Comparison of ENCODE assay signal across 8 mouse cellular contexts in genomic region chr5:124529191-124529651, GRCm38 (mm10). TPM values are rescaled to one million over a fixed set of nuclear protein-coding genes. Genes with fewer than 3 reads are reported as not detected.
DNase-seq lines count a peak whose midpoint lies in the region; ATAC-seq lines count a peak whose summit lies in the region.

No protein-coding gene starts in this region.

- ATAC-seq in forebrain, embryonic 16.5 days = no peak
- no peak for ATAC-seq in inflammation-experienced regulatory T-cells, adult 6 months

- 38% methylated on average over 8 of the region's 8 CpGs for WGBS in forebrain, embryonic 16.5 days

- H3K4me1 ChIP-seq in forebrain, embryonic 16.5 days (replicated peaks; ENCODE audit: control insufficient read depth, insufficient read depth, low read length) = peaks cover 31% of the 10 kb centered on the region

- peak overlapping the region; percentile 79 for H3K4me2 ChIP-seq in forebrain, embryonic 16.5 days (ENCODE audit: low read length)

- DNase-seq in adrenal gland, postnatal 10 days = peak; percentile 30
- no peak for DNase-seq in adrenal gland, postnatal 4 days (ENCODE audit: low spot score in 2 of 2)
- peak; percentile 48 for DNase-seq in kidney, adult 9 months
- peak; percentile 62 for DNase-seq in lung, postnatal 36 days
- no peak for DNase-seq in cerebellum, postnatal 36 days
- no peak for DNase-seq in layer of hippocampus, adult 9-11 months

- peak overlapping the region; percentile 16; the same call in 1 of the 2 replicates for H3K9ac ChIP-seq in forebrain, embryonic 16.5 days (replicated peaks; ENCODE audit: low read depth, low read length)

- no peak overlapping the region for H3K27ac ChIP-seq in forebrain, embryonic 16.5 days (ENCODE audit: low read length)

- H3K27me3 ChIP-seq in forebrain, embryonic 16.5 days (replicated peaks; ENCODE audit: control insufficient read depth, insufficient read depth, low read length) = no peaks in the 10 kb centered on the region

- no peaks in the 10 kb centered on the region for H3K36me3 ChIP-seq in forebrain, embryonic 16.5 days (ENCODE audit: control insufficient read depth, insufficient read depth)

- H3K4me3 ChIP-seq in forebrain, embryonic 16.5 days (replicated peaks; ENCODE audit: low read length) = no peak overlapping the region

- H3K9me3 ChIP-seq in forebrain, embryonic 16.5 days (ENCODE audit: control insufficient read depth, low read length) = no peaks in the 10 kb centered on the region

RNA-seq across cellular contexts. Expression of gene Rilpl1, which starts 2.0 kb away (rescaled TPM):
- total RNA-seq in adrenal gland, postnatal 10 days (2021) = 10 to 100 TPM; 18.2 to 23.4 TPM
- 10 to 100 TPM; 23.0 TPM for total RNA-seq in adrenal gland, postnatal 4 days (2021)
- polyA plus RNA-seq in forebrain, embryonic 16.5 days (2015; fragmentation: Nextera tagmentation; extraction: Ambion mirVana) = 9.7 and 11.8 TPM in 2 replicates
- polyA plus RNA-seq in inflammation-experienced regulatory T-cells, adult 6 months (2017; shearing (Covaris generic)) = 1 to 10 TPM in 1 of 3 experiments, under 1 TPM in 2; 0.39 to 1.3 (median 0.91) TPM

RNA-seq across cellular contexts. Expression of gene Tmed2, which starts 11.3 kb away (rescaled TPM):
- total RNA-seq in adrenal gland, postnatal 10 days (2021) = 100 to 1,000 TPM; 212 to 221 TPM
- total RNA-seq in adrenal gland, postnatal 4 days (2021) = 100 to 1,000 TPM; 199 to 213 TPM
- 397 and 404 TPM in 2 replicates for polyA plus RNA-seq in forebrain, embryonic 16.5 days (2015; fragmentation: Nextera tagmentation; extraction: Ambion mirVana)
- 100 to 1,000 TPM in 1 of 3 experiments, 10 to 100 TPM in 2; 41.3 to 124 (median 59.1) TPM for polyA plus RNA-seq in inflammation-experienced regulatory T-cells, adult 6 months (2017; shearing (Covaris generic))

RNA-seq across cellular contexts. Expression of gene Ddx55, which starts 23.4 kb away (rescaled TPM):
- 10 to 100 TPM; 10.7 to 14.2 TPM for total RNA-seq in adrenal gland, postnatal 10 days (2021)
- total RNA-seq in adrenal gland, postnatal 4 days (2021) = 10 to 100 TPM; 16.1 to 16.8 TPM
- polyA plus RNA-seq in forebrain, embryonic 16.5 days (2015; fragmentation: Nextera tagmentation; extraction: Ambion mirVana) = 21.9 and 30.5 TPM in 2 replicates
- polyA plus RNA-seq in inflammation-experienced regulatory T-cells, adult 6 months (2017; shearing (Covaris generic)) = 10 to 100 TPM; 14.7 to 22.6 (median 20.1) TPM

RNA-seq across cellular contexts. Expression of gene Snrnp35, which starts 46.3 kb away (rescaled TPM):
- total RNA-seq in adrenal gland, postnatal 10 days (2021) = 10 to 100 TPM; 16.1 to 18.7 TPM
- 10 to 100 TPM; 17.6 to 22.7 TPM for total RNA-seq in adrenal gland, postnatal 4 days (2021)
- 21.8 and 25.1 TPM in 2 replicates for polyA plus RNA-seq in forebrain, embryonic 16.5 days (2015; fragmentation: Nextera tagmentation; extraction: Ambion mirVana)
- 10 to 100 TPM in 1 of 3 experiments, 1 to 10 TPM in 2; 6.5 to 12.1 (median 9.7) TPM for polyA plus RNA-seq in inflammation-experienced regulatory T-cells, adult 6 months (2017; shearing (Covaris generic))

RNA-seq across cellular contexts. Expression of gene Eif2b1, which starts 49.7 kb away (rescaled TPM):
- 10 to 100 TPM; 42.0 to 49.9 TPM for total RNA-seq in adrenal gland, postnatal 10 days (2021)
- total RNA-seq in adrenal gland, postnatal 4 days (2021) = 10 to 100 TPM; 54.2 to 58.5 TPM
- polyA plus RNA-seq in forebrain, embryonic 16.5 days (2015; fragmentation: Nextera tagmentation; extraction: Ambion mirVana) = 71.1 and 80.1 TPM in 2 replicates
- 10 to 100 TPM; 43.2 to 54.2 (median 51.1) TPM for polyA plus RNA-seq in inflammation-experienced regulatory T-cells, adult 6 months (2017; shearing (Covaris generic))

Comparison
In these comparisons a context has a peak if more than half of its experiments do, and no peak if none do; other contexts are left out.
1. DNase-seq: peak in adrenal gland, postnatal 10 days (single experiment), kidney, adult 9 months (single experiment) and lung, postnatal 36 days (single experiment); none in adrenal gland, postnatal 4 days (0 of 2), cerebellum, postnatal 36 days (0 of 2) and layer of hippocampus, adult 9-11 months (single experiment).